Mouse (Mus musculus): Measurements from ENCODE around the gene Best2. TPM values are rescaled to one million over a fixed set of nuclear protein-coding genes. Genes with fewer than 3 reads are reported as not detected.

Best2 gene
- total and polyA plus RNA-seq, 3 experiments = 0.04 to 0.13 TPM; not detected in 1

DNA sequence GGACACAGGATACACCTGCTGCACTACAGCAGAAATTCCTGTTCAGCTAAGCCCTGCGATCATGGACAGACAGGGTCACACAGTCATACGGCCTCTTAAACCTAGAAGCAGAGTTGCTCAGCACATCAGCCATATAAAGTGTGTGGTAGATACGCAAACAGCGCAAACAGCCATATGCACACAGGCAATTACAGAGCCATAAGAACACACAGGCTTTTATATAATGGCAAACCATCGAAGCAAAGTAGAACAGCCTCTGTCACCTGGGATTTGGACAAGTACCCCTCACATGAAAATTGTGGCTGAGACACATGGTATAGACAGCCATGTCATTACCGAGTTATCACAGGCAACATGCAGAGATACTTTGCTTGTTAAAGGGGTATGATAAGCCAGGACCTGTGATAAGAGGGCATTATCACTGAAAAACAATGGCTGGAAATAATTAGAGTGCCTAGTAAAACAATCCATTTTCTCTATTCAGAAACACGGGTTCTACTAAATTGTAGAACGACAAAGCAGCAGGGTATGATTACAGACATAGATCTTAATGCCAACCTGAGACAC is 27.9 kb downstream of the Best2 start (continued):
- TF ChIP-seq RCOR1 (IDR thresholded peaks at IDR 0.05; ENCODE audit: low read depth, low read length) (peak; percentile 85), CTCF (IDR thresholded peaks at IDR 0.05 in 2 of 3, conservative IDR thresholded peaks at IDR 0.05 in 1 of 3; ENCODE audit: control insufficient read depth in 1 of 3, insufficient read depth in 1 of 3, low read depth in 2 of 3, low read length in 3 of 3, poor library complexity in 1 of 3, severe bottlenecking in 1 of 3) (no peak)

GRCm38 (mm10) chr8:84985684-84986378 is 28.5 kb downstream of the Best2 start:
- peak; percentile 96 for DNase-seq (ENCODE audit: low read depth, low spot score)
- TF ChIP-seq GABPA (IDR thresholded peaks at IDR 0.05; ENCODE audit: low read depth, low read length) (no peak), CTCF (IDR thresholded peaks at IDR 0.05 in 2 of 3, conservative IDR thresholded peaks at IDR 0.05 in 1 of 3; ENCODE audit: control insufficient read depth in 1 of 3, insufficient read depth in 1 of 3, low read depth in 2 of 3, low read length in 3 of 3, poor library complexity in 1 of 3, severe bottlenecking in 1 of 3) (no peak), GATA1 (IDR thresholded peaks at IDR 0.05; ENCODE audit: low read depth, low read length) (no peak), JUND (IDR thresholded peaks at IDR 0.05; ENCODE audit: low read depth, low read length) (no peak), CHD1 (IDR thresholded peaks at IDR 0.05; ENCODE audit: low read depth, low read length) (no peak), ZC3H11A (IDR thresholded peaks at IDR 0.05; ENCODE audit: low read depth, low read length) (no peak), MYB (IDR thresholded peaks at IDR 0.05; ENCODE audit: low read depth, low read length) (no peak), MAZ (IDR thresholded peaks at IDR 0.05; ENCODE audit: low read depth, low read length) (peak; percentile 89), NRF1 (IDR thresholded peaks at IDR 0.05; ENCODE audit: insufficient read depth, low read depth, low read length, poor library complexity, severe bottlenecking) (peak; percentile 63), RAD21 (IDR thresholded peaks at IDR 0.05; ENCODE audit: low read depth, low read length) (no peak), BHLHE40 (IDR thresholded peaks at IDR 0.05; ENCODE audit: borderline replicate concordance, low read depth, low read length) (0 out of 2 replicates have a peak, but pooled peaks have one; percentile 18), POLR2AphosphoS5 (IDR thresholded peaks at IDR 0.05; ENCODE audit: borderline replicate concordance, low read depth, low read length) (peak; percentile 47; the same call in 1 of the 2 replicates), HCFC1 (IDR thresholded peaks at IDR 0.05; ENCODE audit: low read depth, low read length) (peak; percentile 27), POLR2AphosphoS2 (IDR thresholded peaks at IDR 0.05; ENCODE audit: low read length) (peak; percentile 35; the same call in 1 of the 2 replicates), UBTF (IDR thresholded peaks at IDR 0.05; ENCODE audit: borderline replicate concordance, insufficient read depth, low read depth, low read length) (no peak), TAL1 (IDR thresholded peaks at IDR 0.05; ENCODE audit: low read length) (no peak), NELFE (IDR thresholded peaks at IDR 0.05; ENCODE audit: low read depth, low read length) (peak; percentile 62), MXI1 (IDR thresholded peaks at IDR 0.05; ENCODE audit: low read depth, low read length) (peak; percentile 96), ZMIZ1 (IDR thresholded peaks at IDR 0.05; ENCODE audit: low read depth, low read length) (0 out of 2 replicates have a peak, but pooled peaks have one; percentile 44), MYC (IDR thresholded peaks at IDR 0.05; ENCODE audit: low read depth, low read length) (peak; percentile 76; the same call in 1 of the 2 replicates), TCF12 (IDR thresholded peaks at IDR 0.05; ENCODE audit: low read depth, low read length) (0 out of 2 replicates have a peak, but pooled peaks have one; percentile 21), ZKSCAN1 (IDR thresholded peaks at IDR 0.05; ENCODE audit: low read depth, low read length) (no peak), CHD2 (IDR thresholded peaks at IDR 0.05; ENCODE audit: low read length) (no peak), ELF1 (IDR thresholded peaks at IDR 0.05; ENCODE audit: low read depth, low read length) (peak; percentile 43; the same call in 1 of the 2 replicates), MAFK (IDR thresholded peaks at IDR 0.05; ENCODE audit: borderline replicate concordance, low read depth, low read length) (no peak), E2F4 (IDR thresholded peaks at IDR 0.05; ENCODE audit: borderline replicate concordance, low read depth, low read length) (no peak), SIN3A (IDR thresholded peaks at IDR 0.05; ENCODE audit: low read length) (peak; percentile 89), USF2 (IDR thresholded peaks at IDR 0.05; ENCODE audit: borderline replicate concordance in 1 of 2, insufficient read depth in 1 of 2, low read depth in 1 of 2, low read length in 2 of 2) (no peak), POLR2A (IDR thresholded peaks at IDR 0.05; ENCODE audit: control insufficient read depth in 1 of 2, insufficient read depth in 1 of 2, low read depth in 1 of 2, low read length in 2 of 2, poor library complexity in 1 of 2) (peak; percentile 18 to 70), MAX (IDR thresholded peaks at IDR 0.05; ENCODE audit: low read length) (peak; percentile 90), TBP (IDR thresholded peaks at IDR 0.05; ENCODE audit: low read depth, low read length) (no peak; the same call in 1 of the 2 replicates)

More at GRCm38 (mm10) chr8:84985684-84986378, 28.5 kb downstream of the Best2 start:
- Histone ChIP-seq H3K4me3 (ENCODE audit: control insufficient read depth in 1 of 2, insufficient read depth in 1 of 2, low read depth in 2 of 2, low read length in 2 of 2) (peak overlapping the region; percentile 61 to 65), H3K9me3 (replicated peaks; ENCODE audit: insufficient read depth, low read length) (no peaks in the 10 kb centered on the region), H3K4me1 (ENCODE audit: control insufficient read depth in 1 of 2, insufficient read depth in 2 of 2, low read length in 2 of 2) (peaks cover 11 to 58% of the 10 kb centered on the region in 2 experiments), H3K9ac (ENCODE audit: control insufficient read depth, low read depth, low read length, poor library complexity, severe bottlenecking) (peak overlapping the region; percentile 88), H3K27ac (ENCODE audit: control insufficient read depth, low read depth, low read length) (peak overlapping the region; percentile 91), H3K79me2 (ENCODE audit: control insufficient read depth, insufficient read depth, low read length, poor library complexity) (peaks cover 6% of the 10 kb centered on the region; the same call in 1 of the 2 replicates), H3K36me3 (ENCODE audit: control insufficient read depth in 1 of 2, insufficient read depth in 2 of 2, low read length in 2 of 2) (peaks cover 0 to 50% of the 10 kb centered on the region in 2 experiments; a peak in 2 of 4 replicates), H3K27me3 (ENCODE audit: control insufficient read depth in 1 of 2, insufficient read depth in 2 of 2, low read length in 2 of 2) (no peaks in the 10 kb centered on the region)

Data from MEL (cell line).